Mouse (Mus musculus) naive thymus-derived CD4-positive, alpha-beta T cell, adult 2 months (primary cell): ENCODE data around the gene Gdpd4.

Experiments
- DNase-seq: peaks from one replicate; pipeline ENCODE4 v3.0.0-alpha.2; 2011; ENCODE audit warnings: low read depth

Gene Gdpd4

GRCm38 (mm10) chr7:98085314-98085713 is 165.6 kb downstream of the Gdpd4 start:
- DNase-seq: no peak

DNA sequence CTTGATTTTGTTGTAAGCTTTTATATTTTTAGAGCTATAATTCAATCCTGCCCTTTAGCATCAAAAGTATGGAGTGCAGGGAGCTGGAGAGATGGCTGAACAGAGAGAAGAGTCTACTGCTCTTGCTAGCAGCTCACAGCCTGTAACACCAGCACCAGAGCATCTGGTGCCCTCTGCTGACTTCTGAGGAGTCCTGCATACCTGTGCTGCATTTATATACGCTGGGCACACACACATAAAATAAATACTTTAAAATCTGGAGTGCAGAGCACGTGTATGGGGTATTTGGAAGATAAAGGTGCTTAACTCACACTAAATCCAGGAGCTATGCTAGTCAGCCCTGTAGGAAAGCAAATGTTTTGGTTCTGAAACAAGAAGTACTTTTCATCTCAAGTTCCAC is 166.6 kb downstream of the Gdpd4 start:
- no peak for DNase-seq

DNA sequence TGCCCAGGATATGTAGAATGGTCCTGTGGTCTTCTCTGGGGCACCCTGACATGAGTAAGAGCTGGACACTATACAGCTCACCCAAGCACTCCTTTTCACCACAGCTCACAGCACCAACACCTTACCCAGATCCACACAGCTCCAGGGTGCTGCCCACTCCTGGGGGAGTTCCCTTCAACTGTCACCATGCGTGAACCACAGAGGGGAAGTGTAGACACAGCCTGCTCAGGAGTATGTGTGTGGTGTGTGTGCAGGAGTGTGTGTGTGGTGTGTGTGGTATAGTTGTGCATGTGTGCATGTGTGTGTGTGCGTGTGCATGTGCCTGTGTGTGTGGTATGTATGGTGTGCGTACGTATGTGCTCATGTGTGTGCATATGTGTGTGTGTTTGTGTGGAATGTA is 176.1 kb downstream of the Gdpd4 start:
- DNase-seq: no peak

GRCm38 (mm10) chr7:98097557-98097956 is 177.8 kb downstream of the Gdpd4 start:
- no peak for DNase-seq
